Mouse (Mus musculus) left cerebral cortex, adult 2 months (tissue): ENCODE results near the gene Cep131. TPM values are rescaled to one million over a fixed set of nuclear protein-coding genes. Genes with fewer than 3 reads are reported as not detected.

Experiments
- DNase-seq, 2 experiments: peaks; one replicate each; pipeline ENCODE4 v3.0.0; 2021 to 2022; ENCODE audit warnings: low spot score in 2 of 2, mixed read lengths in 1 of 2; ENCODE audit errors: extremely low spot score in 1 of 2
- H3K27ac ChIP-seq: fragments of 200-600 bp; 2 replicates; pipeline ENCODE4 v1.8.1; 2022
- H3K4me3 ChIP-seq: fragments of 200-600 bp; 2 replicates; pipeline ENCODE4 v1.8.1; 2022
- CTCF ChIP-seq: fragments of 200-600 bp; IDR thresholded peaks from 2 replicates; pipeline ENCODE4 v1.8.1; 2022; ENCODE audit warnings: antibody characterized with exemption, mild to moderate bottlenecking, moderate library complexity
- intact Hi-C: fragments of 180-260 bp; cut with DNase I; formaldehyde crosslinking; loops from one replicate; pipeline ENCODE4 v1.15.1; 2025
- total RNA-seq, 2 experiments: library from RNA; stranded (reverse); gene quantifications; 2 replicates each; pipeline ENCODE4 v1.2.3; 2021

Gene Cep131
- total RNA-seq, 2 experiments from 2014 or later: 33.8 to 37.1 TPM

DNA sequence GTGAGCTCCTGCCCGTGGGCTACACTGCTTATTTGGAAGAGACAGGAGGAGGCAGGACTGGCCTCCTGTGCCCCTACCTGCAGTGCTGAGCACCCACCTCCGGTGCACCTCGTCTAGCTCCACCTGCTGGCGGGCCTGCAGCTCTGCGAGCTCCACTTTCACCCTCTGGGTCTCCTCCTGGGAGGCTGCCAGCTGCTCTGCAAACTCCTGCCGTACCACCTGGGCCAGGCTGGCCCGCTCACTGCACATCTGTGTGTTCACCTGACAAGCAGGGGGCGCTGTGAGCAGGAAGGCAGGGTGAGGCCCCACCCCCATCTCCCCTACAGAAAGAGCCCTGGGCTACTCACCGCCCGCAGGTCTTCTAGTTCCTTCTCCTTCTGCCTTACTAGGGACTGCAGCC, 21.3 kb downstream of the Cep131 start:
- Histone ChIP-seq H3K27ac (no peak overlapping the region), H3K4me3 (no peak overlapping the region)
- intact Hi-C loops: loop anchor here (1.0 kb wide), 1 partner anchor 35 kb away; no protein-coding TSS in a partner anchor
- peak; percentile 90 for TF ChIP-seq CTCF
- DNase-seq: peak in 1 of 2 experiments; percentile 58

- intact Hi-C loops: loop anchor here (1.0 to 5.0 kb wide), 2 partner anchors 34 to 52 kb away; no protein-coding TSS in a partner anchor
- Histone ChIP-seq H3K4me3 (no peak overlapping the region), H3K27ac (no peak overlapping the region)
- DNase-seq: no peak
- no peak for TF ChIP-seq CTCF
These were observed 22.0 kb downstream of the Cep131 start for GRCm38 (mm10) chr11:120064668-120065040.

GRCm38 (mm10) chr11:120064006-120064667, 22.5 kb downstream of the Cep131 start:
- intact Hi-C loops: loop anchor here (5.0 kb wide), 1 partner anchor 52 kb away; no protein-coding TSS in a partner anchor
- TF ChIP-seq CTCF: no peak
- Histone ChIP-seq H3K4me3 (no peak overlapping the region), H3K27ac (no peak overlapping the region)
- DNase-seq: no peak

DNA sequence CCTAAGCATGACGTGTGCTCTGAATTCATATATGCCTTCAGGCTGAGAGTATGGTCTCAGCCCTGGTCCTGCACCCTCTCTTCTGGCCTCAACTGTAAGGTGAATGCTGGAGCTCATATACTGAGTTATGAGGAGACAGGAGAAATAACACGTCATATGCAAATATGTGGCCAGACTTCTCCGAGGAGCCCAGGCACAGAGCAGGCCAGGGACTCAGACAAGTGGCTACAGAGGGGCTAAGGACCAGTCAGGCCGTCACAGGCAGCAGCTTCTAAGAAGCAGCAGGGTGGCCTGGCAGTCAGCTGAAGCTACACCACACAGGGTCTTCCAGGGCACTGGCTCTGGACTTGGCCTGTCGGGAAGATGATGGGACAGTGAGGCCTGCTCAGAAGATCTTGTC, 23.3 kb downstream of the Cep131 start:
- intact Hi-C loops: loop anchor here (5.0 kb wide), 1 partner anchor 51 kb away; no protein-coding TSS in a partner anchor

GRCm38 (mm10) chr11:120060634-120061033, 26.0 kb downstream of the Cep131 start:
- intact Hi-C loops: loop anchor here (5.0 kb wide), 1 partner anchor 48 kb away; no protein-coding TSS in a partner anchor
- H3K4me3 ChIP-seq: no peak overlapping the region
- DNase-seq: no peak
- no peak for TF ChIP-seq CTCF
- H3K27ac ChIP-seq: no peak overlapping the region

More for the DNA sequence above, 23.3 kb downstream of the Cep131 start:
- Histone ChIP-seq H3K27ac (no peak overlapping the region), H3K4me3 (no peak overlapping the region)
- DNase-seq: no peak
- no peak for TF ChIP-seq CTCF

GRCm38 (mm10) chr11:120055953-120056732, 30.5 kb downstream of the Cep131 start:
- intact Hi-C loops: no loop called here
- no peak for DNase-seq
- TF ChIP-seq CTCF: no peak
- H3K4me3 ChIP-seq: no peak overlapping the region
- H3K27ac ChIP-seq: no peak overlapping the region

- no peak overlapping the region for H3K4me3 ChIP-seq
- no peak for DNase-seq
- intact Hi-C loops: no loop called here
- no peak for TF ChIP-seq CTCF
- H3K27ac ChIP-seq: no peak overlapping the region
These were observed 32.8 kb downstream of the Cep131 start for GRCm38 (mm10) chr11:120053846-120054245.

GRCm38 (mm10) chr11:120052274-120052673, 34.4 kb downstream of the Cep131 start:
- no peak overlapping the region for H3K4me3 ChIP-seq
- intact Hi-C loops: no loop called here
- H3K27ac ChIP-seq: no peak overlapping the region
- no peak for DNase-seq
- TF ChIP-seq CTCF: no peak

GRCm38 (mm10) chr11:120051124-120051811, 35.4 kb downstream of the Cep131 start:
- peak overlapping the region; percentile 36 for H3K27ac ChIP-seq
- DNase-seq: no peak
- TF ChIP-seq CTCF: no peak
- no peak overlapping the region for H3K4me3 ChIP-seq
- intact Hi-C loops: no loop called here

GRCm38 (mm10) chr11:120049067-120049466, 37.6 kb downstream of the Cep131 start:
- intact Hi-C loops: no loop called here
- TF ChIP-seq CTCF: no peak
- Histone ChIP-seq H3K4me3 (no peak overlapping the region), H3K27ac (peak overlapping the region; percentile 96)
- no peak for DNase-seq

- TF ChIP-seq CTCF: peak; percentile 44
- intact Hi-C loops: no loop called here
- Histone ChIP-seq H3K4me3 (peak overlapping the region; percentile 92), H3K27ac (peak overlapping the region; percentile 96)
- DNase-seq: peak; percentile 66 to 70
These were observed 38.4 kb downstream of the Cep131 start for GRCm38 (mm10) chr11:120048252-120048556.
